Mouse (Mus musculus): ENCODE results near the gene Ptprcap. TPM values are rescaled to one million over a fixed set of nuclear protein-coding genes. Genes with fewer than 3 reads are reported as not detected.

Gene Ptprcap
- polyA plus RNA-seq, 1 experiment from 2014 or later = 5.1 TPM

DNA sequence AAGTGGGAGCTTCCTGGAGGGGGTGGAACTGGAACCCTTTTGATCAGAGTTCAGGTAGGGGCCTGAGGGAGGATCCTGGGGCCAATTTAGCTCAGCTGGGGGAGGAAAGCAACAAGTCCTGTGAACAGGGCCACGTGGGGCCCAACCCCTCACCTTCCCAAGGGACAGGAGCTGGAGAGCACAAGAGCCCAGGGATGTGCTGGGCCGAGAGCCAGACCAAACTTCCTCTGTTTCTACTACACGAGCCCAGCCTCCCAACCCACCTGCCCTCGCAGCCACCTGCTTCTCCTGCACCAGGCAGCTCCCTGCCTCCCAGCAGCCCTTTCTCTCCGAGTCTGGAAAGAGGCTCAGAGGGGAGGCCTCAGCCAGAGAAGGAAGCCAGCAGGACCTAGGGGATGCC lies 43.1 kb downstream of the Ptprcap start:
- 13% methylated on average over 5 of the region's 5 CpGs for WGBS
- no peak overlapping the region for H3K27ac ChIP-seq (replicated peaks; ENCODE audit: low read depth, low read length)
- peaks cover 19% of the 10 kb centered on the region for H3K4me1 ChIP-seq (ENCODE audit: control insufficient read depth, insufficient read depth, low read length)
- no peaks in the 10 kb centered on the region for H3K9me3 ChIP-seq (ENCODE audit: control insufficient read depth, low read length)
- ATAC-seq (ENCODE audit: low read depth) = no peak
- no peak overlapping the region for H3K9ac ChIP-seq (ENCODE audit: low read depth, low read length)
- peaks cover 69% of the 10 kb centered on the region for H3K36me3 ChIP-seq (ENCODE audit: control insufficient read depth, insufficient read depth, low read length)
- DNase-seq (ENCODE audit: low spot score) = peak; percentile 74
- H3K4me3 ChIP-seq (ENCODE audit: low read depth, low read length) = no peak overlapping the region
- H3K27me3 ChIP-seq (replicated peaks; ENCODE audit: control insufficient read depth, insufficient read depth, low read length) = no peaks in the 10 kb centered on the region
- no peak overlapping the region for H3K4me2 ChIP-seq (ENCODE audit: low read depth, low read length)

DNA sequence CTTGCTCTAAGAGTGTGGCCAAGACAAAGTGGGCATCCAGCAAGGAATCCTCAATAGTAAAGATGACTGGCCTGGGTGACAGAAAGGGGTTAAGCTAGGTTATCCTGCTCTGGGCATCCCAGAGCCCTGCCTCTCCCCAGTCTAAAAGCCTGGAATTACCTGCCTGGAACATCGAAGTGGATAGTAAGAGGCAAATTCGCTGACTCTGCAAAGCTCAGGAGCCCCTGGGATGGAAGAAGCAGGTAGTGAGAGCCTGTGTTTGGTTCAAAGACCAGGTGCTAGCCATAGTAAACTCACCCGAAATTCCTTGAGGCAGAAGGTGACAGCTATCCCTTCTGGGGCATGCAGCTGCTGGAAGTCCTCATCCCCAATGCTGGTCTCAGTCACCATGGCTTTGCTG lies 43.8 kb downstream of the Ptprcap start:
- H3K4me3 ChIP-seq (ENCODE audit: low read depth, low read length) = no peak overlapping the region
- DNase-seq (ENCODE audit: low spot score) (no peak), ATAC-seq (ENCODE audit: low read depth) (no peak)

DNA sequence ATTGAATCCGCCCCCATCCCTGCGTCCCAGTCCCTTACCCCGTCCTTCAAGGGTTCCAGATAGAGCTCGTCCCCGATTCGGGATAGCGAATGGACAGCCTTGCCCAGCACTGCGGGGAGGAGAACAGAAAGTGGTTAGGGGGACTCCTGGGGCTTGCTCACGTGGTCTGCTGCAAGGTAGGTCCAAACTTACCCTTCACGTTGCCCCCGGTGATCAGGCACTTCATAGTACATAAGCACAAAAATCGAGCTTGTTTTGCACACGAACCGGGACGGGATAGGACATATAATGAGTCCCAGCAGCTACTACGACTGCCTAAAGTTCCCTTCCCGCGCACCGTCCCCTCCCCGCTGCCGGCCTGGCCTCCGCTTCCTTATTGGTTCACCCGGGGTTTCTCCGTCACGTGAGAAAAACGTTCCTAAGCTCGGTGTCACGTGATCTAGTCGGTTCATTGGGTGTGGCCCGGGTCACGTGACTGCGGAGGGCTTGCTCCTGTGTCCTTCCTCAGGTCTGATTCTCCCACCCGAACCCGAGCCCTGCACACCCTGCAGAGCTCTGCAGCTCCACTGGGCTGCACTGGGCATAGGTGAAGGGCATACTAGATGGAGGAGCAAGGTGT lies 48.0 kb downstream of the Ptprcap start, which contains the start of gene Rad9a:
Gene Rad9a, minus strand, starts transcription at position 372 of the 619 bp plus-strand sequence.
- ATAC-seq (ENCODE audit: low read depth) (peak; percentile 77), DNase-seq (ENCODE audit: low spot score) (peak; percentile 99)
- peak within 1 kb of the TSS; percentile 74 for H3K9ac ChIP-seq (ENCODE audit: low read depth, low read length)
- no peaks in the 10 kb centered on the region for H3K27me3 ChIP-seq (replicated peaks; ENCODE audit: control insufficient read depth, insufficient read depth, low read length)
- H3K36me3 ChIP-seq (ENCODE audit: control insufficient read depth, insufficient read depth, low read length) = peaks cover 38% of the 10 kb centered on the region
- H3K4me2 ChIP-seq (ENCODE audit: low read depth, low read length) = peak within 1 kb of the TSS; percentile 92
- H3K4me3 ChIP-seq (ENCODE audit: low read depth, low read length) = peak within 1 kb of the TSS; percentile 61
- whole genome bisulfite sequencing = 0% methylated on average over 33 of the region's 34 CpGs
- H3K27ac ChIP-seq (replicated peaks; ENCODE audit: low read depth, low read length) = peak within 1 kb of the TSS; percentile 58; the same call in 1 of the 2 replicates
- H3K4me1 ChIP-seq (ENCODE audit: control insufficient read depth, insufficient read depth, low read length) = peaks cover 14% of the 10 kb centered on the region
- H3K9me3 ChIP-seq (ENCODE audit: control insufficient read depth, low read length) = no peaks in the 10 kb centered on the region

More for the DNA sequence above, 43.8 kb downstream of the Ptprcap start:
- Histone ChIP-seq H3K9me3 (ENCODE audit: control insufficient read depth, low read length) (no peaks in the 10 kb centered on the region), H3K4me2 (ENCODE audit: low read depth, low read length) (no peak overlapping the region), H3K9ac (ENCODE audit: low read depth, low read length) (no peak overlapping the region), H3K36me3 (ENCODE audit: control insufficient read depth, insufficient read depth, low read length) (peaks cover 69% of the 10 kb centered on the region), H3K27ac (replicated peaks; ENCODE audit: low read depth, low read length) (no peak overlapping the region), H3K4me1 (ENCODE audit: control insufficient read depth, insufficient read depth, low read length) (peaks cover 23% of the 10 kb centered on the region), H3K27me3 (replicated peaks; ENCODE audit: control insufficient read depth, insufficient read depth, low read length) (no peaks in the 10 kb centered on the region)
- 58% methylated on average over 3 of the region's 3 CpGs for WGBS

DNA sequence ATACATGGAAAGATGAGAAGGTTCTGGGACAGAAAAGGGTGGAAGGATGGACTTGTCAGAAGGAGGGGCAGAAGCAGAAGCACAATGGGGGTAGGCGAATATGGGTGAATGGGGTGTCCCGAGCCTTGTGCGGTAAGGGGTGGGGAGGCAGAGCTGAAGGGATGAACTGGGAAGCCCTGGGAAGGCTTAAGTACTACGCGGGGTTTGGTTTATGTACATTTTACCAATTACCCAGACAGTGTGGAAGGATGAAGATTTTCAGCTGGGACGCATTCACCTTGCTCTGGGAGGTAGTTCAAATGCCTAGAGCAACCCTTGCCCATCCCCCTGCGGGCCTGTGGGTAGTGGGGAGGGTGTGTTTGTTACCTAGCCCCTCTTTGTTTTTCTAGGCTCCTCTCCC lies 48.7 kb downstream of the Ptprcap start:
- 21% methylated on average over 7 of the region's 7 CpGs for WGBS
- DNase-seq (ENCODE audit: low spot score) (no peak), ATAC-seq (ENCODE audit: low read depth) (no peak)
- H3K4me3 ChIP-seq (ENCODE audit: low read depth, low read length) = peak overlapping the region; percentile 61
- H3K4me1 ChIP-seq (ENCODE audit: control insufficient read depth, insufficient read depth, low read length) = peaks cover 14% of the 10 kb centered on the region
- H3K4me2 ChIP-seq (ENCODE audit: low read depth, low read length) = peak overlapping the region; percentile 92
- H3K36me3 ChIP-seq (ENCODE audit: control insufficient read depth, insufficient read depth, low read length) = peaks cover 31% of the 10 kb centered on the region
- H3K27ac ChIP-seq (replicated peaks; ENCODE audit: low read depth, low read length) = no peak overlapping the region
- no peaks in the 10 kb centered on the region for H3K9me3 ChIP-seq (ENCODE audit: control insufficient read depth, low read length)
- peak overlapping the region; percentile 74 for H3K9ac ChIP-seq (ENCODE audit: low read depth, low read length)
- H3K27me3 ChIP-seq (replicated peaks; ENCODE audit: control insufficient read depth, insufficient read depth, low read length) = no peaks in the 10 kb centered on the region

DNA sequence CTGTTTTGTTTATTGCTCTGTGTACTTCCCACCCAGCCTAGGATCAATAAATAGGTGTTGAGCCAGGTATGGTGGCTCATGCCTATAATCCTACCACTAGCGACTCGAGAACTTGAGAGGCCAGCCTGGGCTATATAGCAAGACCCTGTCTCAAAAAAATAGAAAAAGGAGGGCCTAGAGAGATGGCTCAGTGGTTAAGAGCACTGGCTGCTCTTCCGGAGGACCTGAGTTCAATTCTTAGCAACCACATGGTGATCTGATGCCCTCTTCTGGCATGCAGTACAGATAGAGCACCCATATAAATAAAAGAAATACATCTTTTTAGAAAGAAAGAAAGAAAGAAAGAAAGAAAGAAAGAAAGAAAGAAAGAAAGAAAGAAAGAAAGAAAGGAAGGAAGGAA lies 49.7 kb downstream of the Ptprcap start:
- no peaks in the 10 kb centered on the region for H3K27me3 ChIP-seq (replicated peaks; ENCODE audit: control insufficient read depth, insufficient read depth, low read length)
- WGBS = 61% methylated on average over 3 of the region's 3 CpGs
- no peak for DNase-seq (ENCODE audit: low spot score)
- H3K4me1 ChIP-seq (ENCODE audit: control insufficient read depth, insufficient read depth, low read length) = peaks cover 14% of the 10 kb centered on the region
- H3K4me3 ChIP-seq (ENCODE audit: low read depth, low read length) = no peak overlapping the region
- H3K36me3 ChIP-seq (ENCODE audit: control insufficient read depth, insufficient read depth, low read length) = peaks cover 22% of the 10 kb centered on the region
- no peaks in the 10 kb centered on the region for H3K9me3 ChIP-seq (ENCODE audit: control insufficient read depth, low read length)
- H3K27ac ChIP-seq (replicated peaks; ENCODE audit: low read depth, low read length) = no peak overlapping the region
- no peak for ATAC-seq (ENCODE audit: low read depth)
- no peak overlapping the region for H3K4me2 ChIP-seq (ENCODE audit: low read depth, low read length)
- no peak overlapping the region for H3K9ac ChIP-seq (ENCODE audit: low read depth, low read length)

DNA sequence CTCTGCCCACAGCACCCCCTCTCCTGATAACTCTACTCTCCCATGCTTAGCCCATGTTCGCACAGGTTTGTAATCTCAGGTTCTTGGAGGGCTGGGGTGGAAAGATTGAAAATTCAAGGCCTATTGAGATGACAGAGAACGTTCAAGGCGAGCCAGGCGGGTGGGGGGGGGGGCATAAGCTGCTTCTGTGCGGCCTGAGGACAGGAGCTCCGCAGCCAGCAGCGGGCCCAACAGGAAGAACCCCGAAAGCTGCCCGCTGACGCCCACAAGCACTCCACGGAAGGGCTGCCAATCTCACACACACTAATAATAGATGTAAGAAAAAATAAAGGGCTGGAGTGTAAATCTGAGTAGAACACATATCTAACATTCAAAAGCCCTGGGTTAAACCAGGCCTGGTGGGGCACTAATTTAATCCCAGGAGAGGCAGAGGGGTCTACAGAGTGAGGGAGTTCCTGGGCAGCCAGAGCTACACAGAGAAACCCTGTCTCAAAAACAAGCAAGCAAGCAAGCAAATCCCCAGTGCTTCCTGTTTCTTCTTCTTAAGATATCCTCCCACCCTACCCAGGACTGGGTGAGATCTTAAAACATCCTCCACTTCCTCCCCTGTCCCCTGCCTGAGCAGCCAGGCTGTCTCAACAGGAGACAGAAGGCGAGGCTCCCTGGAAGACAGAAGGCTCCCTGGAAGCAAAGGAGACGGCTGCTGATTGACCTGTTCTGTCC lies 50.4 kb downstream of the Ptprcap start:
- Histone ChIP-seq H3K27me3 (replicated peaks; ENCODE audit: control insufficient read depth, insufficient read depth, low read length) (no peaks in the 10 kb centered on the region), H3K9me3 (ENCODE audit: control insufficient read depth, low read length) (no peaks in the 10 kb centered on the region), H3K36me3 (ENCODE audit: control insufficient read depth, insufficient read depth, low read length) (peaks cover 16% of the 10 kb centered on the region), H3K4me3 (ENCODE audit: low read depth, low read length) (no peak overlapping the region), H3K27ac (replicated peaks; ENCODE audit: low read depth, low read length) (no peak overlapping the region), H3K4me2 (ENCODE audit: low read depth, low read length) (no peak overlapping the region), H3K9ac (ENCODE audit: low read depth, low read length) (no peak overlapping the region), H3K4me1 (ENCODE audit: control insufficient read depth, insufficient read depth, low read length) (peaks cover 14% of the 10 kb centered on the region)
- DNase-seq (ENCODE audit: low spot score) (no peak), ATAC-seq (ENCODE audit: low read depth) (no peak)
- 61% methylated on average over 13 of the region's 13 CpGs for WGBS

DNA sequence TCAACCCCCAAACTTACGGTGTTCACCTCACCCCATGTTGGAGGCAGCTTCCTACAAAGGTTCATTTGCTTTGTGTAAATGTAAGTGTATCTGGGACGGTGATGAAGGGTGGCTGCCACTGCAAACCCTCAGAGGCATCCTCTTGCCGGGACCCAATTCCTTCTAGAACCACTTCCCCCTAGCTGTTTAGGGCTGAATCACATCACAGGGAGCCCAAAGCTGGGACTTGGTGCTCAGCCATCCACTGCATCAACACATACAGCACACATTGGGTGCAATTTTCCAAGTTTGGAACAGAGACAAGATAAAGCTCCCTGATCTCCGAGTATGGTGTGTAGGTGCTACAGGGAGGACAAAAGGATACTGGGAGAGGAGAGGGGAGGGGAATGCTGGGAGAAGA lies 51.5 kb downstream of the Ptprcap start:
- H3K27ac ChIP-seq (replicated peaks; ENCODE audit: low read depth, low read length) = no peak overlapping the region
- no peak overlapping the region for H3K9ac ChIP-seq (ENCODE audit: low read depth, low read length)
- H3K36me3 ChIP-seq (ENCODE audit: control insufficient read depth, insufficient read depth, low read length) = peaks cover 5% of the 10 kb centered on the region; the same call in 1 of the 2 replicates
- no peaks in the 10 kb centered on the region for H3K27me3 ChIP-seq (replicated peaks; ENCODE audit: control insufficient read depth, insufficient read depth, low read length)
- DNase-seq (ENCODE audit: low spot score) (no peak), ATAC-seq (ENCODE audit: low read depth) (no peak)
- 60% methylated on average over 4 of the region's 4 CpGs for WGBS
- H3K4me1 ChIP-seq (ENCODE audit: control insufficient read depth, insufficient read depth, low read length) = peaks cover 14% of the 10 kb centered on the region
- no peak overlapping the region for H3K4me2 ChIP-seq (ENCODE audit: low read depth, low read length)
- H3K9me3 ChIP-seq (ENCODE audit: control insufficient read depth, low read length) = no peaks in the 10 kb centered on the region
- no peak overlapping the region for H3K4me3 ChIP-seq (ENCODE audit: low read depth, low read length)
